Mouse (Mus musculus) thymus, postnatal 4 days (tissue): ENCODE results near the gene Slc22a20.
A peak's percentile ranks its signal among the peaks of the same experiment; 100 is the strongest.

ENCODE experiments used
- DNase-seq: peaks from one replicate; pipeline ENCODE4 v3.0.0; 2021

Slc22a20 gene

GRCm38 (mm10) chr19:5950218-5950617 is 35.7 kb downstream of the Slc22a20 start:
- DNase-seq: no peak

DNA sequence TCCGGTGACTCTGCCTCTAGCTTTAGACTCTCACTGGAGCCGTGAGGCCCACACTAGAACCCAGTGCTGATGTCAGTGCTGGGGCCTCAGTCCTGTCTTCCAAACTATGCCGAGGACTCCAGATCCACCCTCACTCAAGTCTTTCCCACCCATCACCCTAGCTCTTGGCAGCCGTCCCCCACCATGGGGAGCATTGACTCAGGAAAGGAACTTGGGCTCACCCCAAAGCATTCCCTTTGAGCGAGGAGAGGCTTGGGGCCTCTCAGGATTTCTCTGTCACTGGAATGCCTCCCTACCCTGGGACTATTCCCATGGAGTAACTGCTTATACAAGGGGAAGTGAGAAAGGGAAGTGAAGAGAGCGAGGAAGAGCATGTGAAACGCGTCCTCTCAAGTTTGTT is 40.1 kb downstream of the Slc22a20 start:
- DNase-seq: no peak

- no peak for DNase-seq
Measured at GRCm38 (mm10) chr19:5945027-5945426, 40.9 kb downstream of the Slc22a20 start.

- no peak for DNase-seq
Measured at GRCm38 (mm10) chr19:5944145-5944544, 41.8 kb downstream of the Slc22a20 start.

DNA sequence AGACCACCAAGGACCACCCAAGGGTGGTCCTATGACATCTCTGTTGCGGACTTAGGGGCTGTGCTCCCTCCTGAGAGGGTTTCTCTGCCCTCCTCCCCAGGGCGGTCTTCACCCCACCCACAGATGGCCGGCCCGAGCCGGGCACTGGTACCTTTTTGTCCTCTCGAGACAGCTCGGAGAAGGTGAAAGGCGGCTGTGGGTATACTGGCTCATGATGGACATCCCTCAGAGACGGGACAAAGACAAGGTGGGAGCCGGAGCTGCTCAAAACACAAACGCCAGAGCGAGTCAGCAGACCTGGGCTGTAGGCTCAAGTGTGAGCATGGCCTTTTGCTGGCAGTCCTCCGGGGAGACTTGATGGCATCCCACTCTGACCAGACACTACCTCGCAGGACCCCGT is 42.5 kb downstream of the Slc22a20 start:
- no peak for DNase-seq

- no peak for DNase-seq
Measured at GRCm38 (mm10) chr19:5942581-5942980, 43.4 kb downstream of the Slc22a20 start.

GRCm38 (mm10) chr19:5940656-5941055 is 45.3 kb downstream of the Slc22a20 start:
- DNase-seq: no peak

DNA sequence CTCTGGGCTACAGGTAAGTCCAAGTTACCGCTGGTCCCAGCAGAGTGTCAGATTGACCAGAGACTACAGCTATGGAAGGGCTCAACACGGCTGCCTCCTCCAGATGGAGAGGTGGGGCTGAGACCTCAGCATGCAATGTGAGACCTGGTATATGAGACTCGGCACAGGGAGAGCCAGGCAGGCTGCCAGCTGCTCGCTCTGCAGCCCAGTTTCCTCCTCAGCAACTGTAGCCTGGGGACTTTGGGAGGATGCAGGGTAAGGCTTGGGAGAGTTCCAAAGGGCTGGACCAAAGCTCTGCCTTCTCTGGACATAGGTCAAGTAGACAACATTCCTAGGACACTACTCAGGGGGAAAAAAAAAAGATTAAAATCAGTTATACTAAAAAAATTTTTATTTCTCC is 45.8 kb downstream of the Slc22a20 start:
- DNase-seq: no peak

DNA sequence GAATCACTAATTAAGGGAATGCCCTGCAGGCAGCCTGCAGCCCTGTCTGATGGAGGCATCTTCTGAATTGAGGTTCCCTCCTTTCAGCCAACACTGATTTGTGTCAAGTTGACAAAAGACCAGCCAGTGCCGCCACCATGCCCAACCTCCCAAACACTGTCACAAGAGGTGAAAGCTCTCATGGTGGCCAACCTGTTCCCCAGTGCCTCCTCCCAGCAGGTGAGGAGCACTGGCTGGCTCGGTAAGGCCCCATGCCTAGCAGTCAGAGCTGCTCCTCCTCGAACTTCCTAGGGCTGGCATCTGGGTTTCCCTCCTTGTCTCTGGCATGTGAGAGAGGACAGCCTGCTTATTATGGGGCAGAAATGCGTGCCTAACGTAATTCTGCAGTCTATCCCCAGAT is 46.2 kb downstream of the Slc22a20 start:
- no peak for DNase-seq

DNA sequence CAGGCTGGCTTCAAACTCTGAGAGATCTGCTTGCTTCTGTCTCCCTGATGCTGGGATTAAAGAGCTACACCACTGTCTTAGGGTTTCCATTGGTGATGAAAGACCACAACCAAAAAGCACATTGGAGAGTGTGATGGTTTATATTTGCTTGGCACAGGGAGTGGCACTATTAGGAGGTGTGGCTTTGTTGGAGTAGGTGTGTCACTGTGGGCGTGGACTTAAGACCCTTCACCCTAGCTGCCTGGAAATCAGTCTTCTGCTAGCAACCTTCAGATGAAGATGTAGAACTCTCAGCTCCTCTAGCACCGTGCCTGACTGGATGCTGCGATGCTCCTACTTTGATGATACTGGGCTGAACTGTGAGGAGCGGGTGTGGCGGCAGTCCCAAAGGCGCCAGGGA is 47.4 kb downstream of the Slc22a20 start:
- DNase-seq: no peak

- DNase-seq: no peak
Measured at GRCm38 (mm10) chr19:5937836-5938406, 48.0 kb downstream of the Slc22a20 start.

GRCm38 (mm10) chr19:5937095-5937835 is 48.7 kb downstream of the Slc22a20 start:
- DNase-seq: no peak

GRCm38 (mm10) chr19:5935691-5936090 is 50.3 kb downstream of the Slc22a20 start:
- no peak for DNase-seq

- DNase-seq: no peak
Measured at GRCm38 (mm10) chr19:5935266-5935665, 50.7 kb downstream of the Slc22a20 start.

GRCm38 (mm10) chr19:5929634-5930596 is 56.0 kb downstream of the Slc22a20 start:
- DNase-seq: no peak

- DNase-seq: no peak
Measured at GRCm38 (mm10) chr19:5928546-5928945, 57.4 kb downstream of the Slc22a20 start.

DNA sequence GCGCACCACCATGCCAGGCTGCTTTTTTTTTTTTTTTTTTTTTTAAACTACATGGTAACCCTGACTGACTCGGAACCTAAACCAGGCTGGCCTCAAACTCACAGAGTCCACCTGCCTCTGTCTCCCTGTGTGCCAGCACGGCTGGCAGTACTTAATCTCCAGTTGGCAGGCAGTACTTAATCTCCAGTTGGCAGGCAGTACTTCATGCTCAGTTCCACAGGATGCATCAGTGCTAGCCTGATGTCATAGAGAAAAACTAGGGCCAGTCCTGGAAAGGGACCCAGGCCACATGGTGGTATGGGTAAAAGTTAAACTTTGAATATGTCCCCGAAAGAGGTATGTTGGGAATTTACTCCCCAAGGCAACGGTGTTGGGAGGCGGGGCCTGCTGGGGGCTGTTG is 57.8 kb downstream of the Slc22a20 start:
- DNase-seq: no peak

DNA sequence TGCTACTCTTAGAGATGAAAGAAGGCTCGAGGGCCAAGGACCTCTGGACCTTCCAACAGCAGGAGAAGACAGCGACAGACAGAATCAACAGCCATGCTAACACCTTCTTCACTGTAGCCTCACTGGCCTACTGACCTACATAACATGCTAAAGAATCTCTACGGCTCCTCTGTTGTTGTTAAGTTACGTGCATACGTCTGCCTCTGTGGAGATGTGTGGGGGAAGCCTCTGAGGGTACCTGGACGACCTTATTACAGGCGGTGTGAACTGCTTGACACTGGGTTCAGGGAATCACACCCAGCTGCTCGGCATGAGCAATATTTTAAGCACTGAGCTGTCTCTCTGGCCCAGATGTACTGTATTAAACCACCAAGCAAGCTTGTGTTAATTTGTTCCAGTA is 58.4 kb downstream of the Slc22a20 start:
- peak; percentile 35 for DNase-seq

DNA sequence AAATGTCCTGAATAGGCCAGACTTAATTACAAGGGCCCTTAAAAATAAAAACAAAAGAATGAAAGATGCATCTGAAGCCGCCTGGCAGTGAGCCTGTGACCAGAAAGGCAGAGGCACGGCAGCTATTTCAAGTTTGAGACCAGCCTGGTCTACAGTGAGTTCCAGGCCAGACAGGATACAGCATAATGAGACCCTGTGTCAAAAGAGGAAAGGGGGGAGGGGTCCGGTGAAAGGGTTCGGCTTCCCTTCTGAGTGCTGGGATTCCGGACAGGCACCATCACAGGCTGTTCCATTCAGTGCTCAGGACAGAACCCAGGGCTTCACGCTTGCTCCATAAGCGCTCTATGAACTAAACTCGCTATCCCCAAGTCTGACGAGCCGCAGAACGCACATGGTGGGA is 58.9 kb downstream of the Slc22a20 start:
- no peak for DNase-seq

- DNase-seq: no peak
Measured at GRCm38 (mm10) chr19:5925311-5925855, 60.6 kb downstream of the Slc22a20 start.

- peak; percentile 98 for DNase-seq
Measured at GRCm38 (mm10) chr19:5924713-5925093, 61.2 kb downstream of the Slc22a20 start, which contains the start of gene Cdc42ep2. Cdc42ep2 (minus strand) TSS chr19:5924816.

GRCm38 (mm10) chr19:5923990-5924712 is 61.8 kb downstream of the Slc22a20 start:
- peak; percentile 99 for DNase-seq

GRCm38 (mm10) chr19:5922963-5923362 is 63.0 kb downstream of the Slc22a20 start:
- DNase-seq: no peak
